Mouse (Mus musculus) CD4-positive, CD25-positive, alpha-beta regulatory T cell, adult 2 months (primary cell): ENCODE results near the gene Cpt2.

ENCODE experiments used
- DNase-seq: peaks from one replicate; pipeline ENCODE4 v3.0.0-alpha.2; 2012; ENCODE audit warnings: low read depth, low spot score

The Cpt2 gene

DNA sequence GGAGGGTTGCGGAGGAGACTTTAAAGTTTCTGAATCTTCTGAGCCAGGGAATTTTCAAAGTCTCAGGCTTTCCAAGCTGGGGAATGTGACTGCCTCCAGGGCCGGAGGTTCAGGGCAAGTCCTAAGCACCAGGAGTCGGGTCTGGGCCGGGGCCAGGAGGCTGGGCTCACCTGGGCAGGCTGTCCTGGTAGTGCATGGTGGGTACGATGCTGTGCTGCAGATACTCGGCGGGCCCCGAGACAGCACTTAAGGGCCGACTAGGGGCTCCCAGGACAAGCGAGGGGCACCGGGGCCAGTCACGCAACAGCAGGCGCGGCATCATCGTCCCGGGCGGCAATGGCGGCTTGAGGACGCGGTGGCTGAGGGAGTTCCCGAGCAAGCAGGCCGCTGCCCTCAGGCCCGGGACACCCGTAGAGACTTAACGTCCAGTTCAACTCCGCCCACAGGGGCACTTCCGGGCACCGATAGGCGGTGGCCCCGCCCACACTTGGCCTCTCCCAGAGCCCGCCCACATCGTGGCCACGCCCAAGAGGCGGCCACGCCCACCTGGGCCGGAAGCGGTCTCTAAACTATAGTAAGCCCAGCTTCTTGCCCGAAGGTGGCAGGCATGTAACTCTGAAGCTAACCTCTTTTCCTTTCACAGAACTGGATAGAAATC is at the start of gene Cpt2:
TSS of gene Cpt2 (minus strand) at position 466 of the 658 bp plus-strand sequence.
- peak; percentile 95 for DNase-seq

- DNase-seq = no peak
These were observed 47.8 kb upstream of the Cpt2 start for GRCm38 (mm10) chr4:107971162-107971561.

DNA sequence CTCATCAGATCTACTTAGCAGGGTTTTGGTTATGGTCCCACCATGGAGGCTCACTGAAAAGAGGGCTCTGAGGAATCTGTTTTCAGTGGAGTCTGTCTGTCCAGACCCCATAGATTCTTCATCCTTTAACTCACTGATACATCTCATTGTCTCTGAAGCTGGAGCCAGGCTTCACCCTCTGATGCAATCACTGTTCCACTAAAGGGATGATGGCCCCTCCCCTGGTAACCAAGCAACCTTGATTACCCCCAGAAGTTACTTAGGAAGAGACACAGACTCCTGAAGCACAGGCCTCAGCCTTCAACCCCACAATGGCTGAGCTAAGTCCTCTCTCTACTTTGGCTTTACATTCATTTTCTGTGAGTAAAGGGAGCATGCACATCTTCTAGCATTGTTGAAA is 46.4 kb upstream of the Cpt2 start:
- DNase-seq = no peak

DNA sequence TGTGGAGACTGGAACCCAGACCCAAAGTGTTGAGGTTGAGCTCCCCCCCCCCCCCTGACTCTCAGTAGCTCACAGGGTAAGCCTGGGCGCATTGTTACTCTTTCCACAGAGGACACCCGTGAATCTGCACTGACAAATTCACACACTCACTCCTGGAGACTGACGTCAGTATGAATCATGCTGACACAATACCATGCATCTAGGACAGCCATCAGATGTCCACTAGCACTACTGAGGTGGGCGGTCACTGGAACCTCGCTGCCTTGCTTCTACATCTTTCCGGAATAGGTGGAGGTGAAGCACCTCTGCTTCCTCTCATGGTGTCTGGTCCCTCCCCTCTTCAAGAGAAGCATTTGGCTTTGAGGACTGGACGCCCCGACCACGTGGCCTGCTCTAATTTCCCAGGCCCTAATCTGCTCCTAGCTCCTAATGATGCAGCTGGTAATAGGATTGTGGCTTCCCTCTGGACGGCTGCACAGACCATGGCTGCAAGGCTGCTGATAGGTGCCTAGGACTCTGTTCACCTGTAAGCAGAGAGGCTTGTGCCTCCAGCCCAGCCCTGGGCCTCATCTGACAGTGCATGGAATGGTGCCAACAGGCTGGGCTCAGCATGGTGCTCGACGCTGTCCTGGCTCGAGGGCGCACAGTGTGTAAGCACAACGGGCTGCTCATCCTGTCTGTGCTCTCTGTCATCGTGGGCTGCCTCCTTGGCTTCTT is 44.7 kb upstream of the Cpt2 start, which contains the start of gene Slc1a7:
TSS of gene Slc1a7 (plus strand) at position 367 of the 717 bp plus-strand sequence.
- DNase-seq = no peak

DNA sequence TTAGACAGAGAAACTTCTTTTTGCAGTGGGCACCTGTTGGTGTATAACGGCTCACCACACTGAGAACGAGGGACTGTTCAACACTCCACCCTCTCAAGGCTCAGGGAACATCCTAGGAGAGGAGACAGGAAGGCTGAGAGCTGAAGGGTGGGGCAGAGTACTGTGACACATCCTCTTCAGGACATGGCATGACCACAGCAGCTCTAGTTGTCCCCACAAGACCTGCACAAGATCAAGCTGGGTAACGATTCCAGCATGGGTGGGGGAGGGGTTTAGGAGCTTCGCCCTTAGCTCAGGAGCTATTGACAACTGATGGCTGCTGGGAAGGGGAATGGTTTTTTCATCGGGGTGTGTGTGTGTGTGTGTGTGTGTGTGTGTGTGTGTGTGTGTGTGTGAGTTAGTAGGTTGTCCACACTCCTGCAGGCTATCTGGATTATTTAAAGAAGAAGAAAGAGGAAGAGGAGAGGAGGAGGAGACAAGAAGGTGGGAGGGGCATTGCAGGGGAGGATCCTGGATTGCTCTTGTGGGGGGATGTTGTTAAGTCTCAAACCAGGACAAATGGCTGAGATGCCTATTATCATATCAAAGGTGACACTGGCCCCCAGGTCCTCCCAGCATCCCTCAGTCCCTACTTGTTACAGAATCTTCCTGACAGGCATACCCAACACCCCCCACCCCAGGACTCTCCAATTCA is 43.2 kb upstream of the Cpt2 start:
- DNase-seq = no peak

DNA sequence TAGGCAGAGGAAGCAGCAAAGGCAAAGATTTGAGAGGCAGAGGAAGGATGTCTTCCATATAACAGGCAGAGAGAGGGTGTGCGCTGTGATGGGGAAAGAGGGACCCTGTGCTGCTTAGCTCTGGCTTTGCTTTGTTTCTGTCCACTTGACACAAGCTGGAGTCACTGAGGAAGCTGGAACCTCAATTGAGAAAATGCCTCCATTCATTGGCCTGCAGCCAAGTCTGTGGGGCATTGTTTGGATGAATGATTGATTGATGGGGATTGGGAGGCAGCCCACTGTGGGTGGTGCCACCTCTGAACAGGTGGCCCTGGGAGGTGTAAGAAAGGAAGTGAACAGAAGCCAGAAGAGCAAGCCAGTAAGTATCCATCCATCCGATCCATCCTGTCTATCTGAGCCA is 39.4 kb upstream of the Cpt2 start:
- DNase-seq = no peak

GRCm38 (mm10) chr4:107962044-107962732 is 38.8 kb upstream of the Cpt2 start:
- DNase-seq = no peak

DNA sequence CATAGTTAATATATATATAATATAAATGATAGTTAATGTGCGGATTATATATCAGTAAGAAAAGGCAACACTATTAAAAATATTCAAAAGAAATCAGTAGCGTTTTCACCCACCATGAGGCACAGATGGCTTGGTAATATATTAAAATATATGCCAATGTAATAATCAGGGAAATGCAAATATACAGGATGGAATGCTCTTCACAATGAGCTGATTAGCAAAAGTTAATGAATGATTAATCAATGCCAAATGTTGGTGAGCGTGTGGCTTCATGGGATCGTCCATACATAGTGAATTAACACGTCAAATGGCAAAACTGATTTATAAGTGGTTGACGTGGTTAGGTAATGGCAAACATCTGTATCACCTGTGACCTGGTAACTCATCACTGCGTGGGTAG is 35.1 kb upstream of the Cpt2 start:
- DNase-seq = no peak

- DNase-seq = no peak
These were observed 32.3 kb upstream of the Cpt2 start for GRCm38 (mm10) chr4:107955691-107956090.

- no peak for DNase-seq
These were observed 29.4 kb upstream of the Cpt2 start for GRCm38 (mm10) chr4:107952845-107953244.

- no peak for DNase-seq
These were observed 26.5 kb upstream of the Cpt2 start for GRCm38 (mm10) chr4:107949918-107950317.

DNA sequence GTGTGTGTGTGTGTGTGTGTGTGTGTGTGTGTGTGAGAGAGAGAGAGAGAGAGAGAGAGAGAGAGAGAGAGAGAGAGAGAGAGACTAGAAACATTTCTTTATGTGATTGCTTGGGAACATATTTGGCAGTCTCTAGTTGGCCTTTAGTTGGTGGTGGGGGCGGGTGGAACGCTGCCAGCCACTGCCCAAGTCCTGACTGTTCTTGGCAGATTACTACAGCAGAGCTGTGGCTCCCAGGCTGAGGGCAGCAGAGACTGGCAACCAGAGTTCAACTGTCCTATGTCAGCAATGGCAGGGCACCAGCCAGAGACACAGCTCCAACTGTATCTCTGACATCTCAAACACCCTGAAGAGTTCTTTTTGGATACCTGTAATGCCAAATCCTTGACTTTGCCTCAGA is 20.7 kb upstream of the Cpt2 start:
- no peak for DNase-seq

- DNase-seq = no peak
These were observed 19.3 kb upstream of the Cpt2 start for GRCm38 (mm10) chr4:107942741-107943140.

- no peak for DNase-seq
These were observed 14.7 kb upstream of the Cpt2 start for GRCm38 (mm10) chr4:107938124-107938523.

DNA sequence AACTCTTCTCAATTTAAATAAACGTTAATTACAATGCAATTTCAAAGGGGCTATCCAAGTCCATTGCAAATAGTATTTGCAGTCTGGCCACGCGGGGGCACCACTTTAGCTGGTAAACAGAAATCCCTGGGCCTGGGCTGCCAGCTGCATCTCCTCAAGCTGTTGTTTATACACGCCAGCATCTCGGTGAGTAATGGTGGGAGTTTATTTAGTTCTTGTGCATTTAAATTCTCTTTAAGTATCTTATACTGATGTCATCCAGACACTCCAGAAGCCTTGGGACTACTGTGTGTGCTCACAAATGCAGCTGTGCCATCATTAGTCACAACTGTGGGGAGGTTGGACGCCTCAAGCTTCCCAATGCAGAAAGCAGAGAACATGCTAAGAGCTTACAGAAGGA is 13.9 kb upstream of the Cpt2 start:
- DNase-seq = peak; percentile 51

GRCm38 (mm10) chr4:107935254-107935653 is 11.8 kb upstream of the Cpt2 start:
- no peak for DNase-seq

GRCm38 (mm10) chr4:107933239-107933638 is 9.8 kb upstream of the Cpt2 start:
- DNase-seq = no peak

DNA sequence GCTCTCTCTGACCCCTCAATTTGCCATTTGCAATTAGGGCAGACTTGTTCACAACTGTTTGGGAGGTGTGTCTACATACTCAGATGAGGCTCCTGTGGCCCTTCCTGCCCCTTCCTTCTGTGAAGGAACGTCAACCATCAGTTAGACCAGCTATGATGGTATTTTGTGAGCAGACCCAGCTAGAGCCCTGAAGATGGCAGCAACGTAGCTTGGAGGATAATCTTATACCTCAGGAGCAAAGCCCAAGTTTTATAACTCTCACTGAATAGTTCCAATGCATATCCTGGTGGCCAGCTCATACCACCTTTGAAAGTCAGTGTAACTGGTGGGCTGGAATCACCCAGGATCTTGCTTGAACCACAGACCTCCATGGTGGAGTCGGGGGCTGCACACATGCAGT is 8.0 kb upstream of the Cpt2 start:
- DNase-seq = no peak

DNA sequence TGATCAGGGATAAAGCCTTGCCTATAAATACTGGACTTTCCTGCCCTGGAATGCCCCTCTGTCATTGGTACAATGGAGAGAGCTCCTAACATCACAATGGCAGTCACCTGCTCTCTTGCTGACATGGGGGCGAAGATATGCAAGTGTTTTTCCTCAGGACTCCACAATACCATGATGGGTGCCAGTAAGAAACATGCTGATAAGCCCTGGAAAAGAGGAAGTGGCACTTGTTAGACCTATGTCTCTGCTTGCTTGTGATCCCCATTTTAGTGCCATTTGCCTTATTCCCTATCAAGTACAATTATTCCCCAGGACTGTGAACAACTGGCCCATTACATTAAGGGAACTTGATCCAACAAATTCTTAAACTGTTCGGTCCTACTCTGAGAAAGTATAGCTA is 5.3 kb upstream of the Cpt2 start:
- no peak for DNase-seq

- DNase-seq = no peak
These were observed 4.9 kb upstream of the Cpt2 start for GRCm38 (mm10) chr4:107928269-107928668.

GRCm38 (mm10) chr4:107923803-107924194 is 389 bp upstream of the Cpt2 start:
- no peak for DNase-seq

DNA sequence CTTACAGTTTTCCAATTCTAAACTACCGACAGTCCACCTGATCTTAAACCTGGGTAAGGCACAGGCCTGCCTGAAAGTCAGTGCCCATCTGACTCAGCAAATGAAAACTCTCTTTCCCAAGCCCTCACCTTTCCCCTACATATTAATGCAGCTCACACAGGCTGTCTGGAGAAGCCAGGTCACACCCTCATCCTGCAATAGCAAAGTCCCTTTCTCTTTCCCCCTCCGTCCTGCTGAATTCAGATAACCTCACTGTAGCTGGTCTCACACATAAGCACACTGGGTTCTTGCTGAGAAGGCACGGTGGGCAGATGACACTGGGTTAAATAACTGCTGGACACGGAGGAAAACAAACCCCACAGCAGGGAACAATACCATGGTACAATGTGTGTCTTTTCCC is 1.5 kb downstream of the Cpt2 start:
- DNase-seq = no peak
